Mouse (Mus musculus) kidney, adult 2 months (tissue): ENCODE data around the gene Plscr4. TPM values are rescaled to one million over a fixed set of nuclear protein-coding genes. Genes with fewer than 3 reads are reported as not detected.
A peak's percentile ranks its signal among the peaks of the same experiment; 100 is the strongest.

Experiments used
- DNase-seq: peaks from one replicate; pipeline ENCODE4 v3.0.0; 2021
- H3K27ac ChIP-seq: fragments of 200-500 bp; 2 replicates; pipeline ENCODE4 v1.5.1; 2012; ENCODE audit warnings: low read depth, low read length, control low read depth, inconsistent platforms; ENCODE audit not compliant: insufficient read depth
- H3K27me3 ChIP-seq: fragments of 200-500 bp; replicated peaks from 2 replicates; pipeline ENCODE4 v1.6.1; 2012; ENCODE audit warnings: mild to moderate bottlenecking, moderate library complexity, low read length, inconsistent platforms; ENCODE audit not compliant: control insufficient read depth, insufficient read depth
- H3K36me3 ChIP-seq: fragments of 200-500 bp; 2 replicates; pipeline ENCODE4 v1.6.1; 2012; ENCODE audit warnings: mild to moderate bottlenecking, moderate library complexity, low read length, inconsistent platforms; ENCODE audit not compliant: control insufficient read depth, insufficient read depth
- H3K4me1 ChIP-seq: fragments of 200-500 bp; 2 replicates; pipeline ENCODE4 v1.6.1; 2011; ENCODE audit warnings: low read length; ENCODE audit not compliant: control insufficient read depth, insufficient read depth
- H3K4me3 ChIP-seq: fragments of 200-500 bp; 2 replicates; pipeline ENCODE4 v1.5.1; 2011; ENCODE audit warnings: mild to moderate bottlenecking, low read depth, low read length, control low read depth; ENCODE audit not compliant: insufficient read depth
- CTCF ChIP-seq: fragments of 200-500 bp; conservative IDR thresholded peaks from 2 replicates; pipeline ENCODE4 v1.5.1; 2011; ENCODE audit warnings: low read depth, mild to moderate bottlenecking, control low read depth, low read length, moderate library complexity, mixed read lengths; ENCODE audit not compliant: insufficient read depth, insufficient read length
- POLR2A ChIP-seq: fragments of 200-500 bp; IDR thresholded peaks from one replicate; pipeline ENCODE4 v1.6.1; 2011; ENCODE audit warnings: low read depth, low read length, control low read depth
- WGBS: fragments of 180-500 bp; shearing (Covaris S2); methylation state at CpG from one replicate; pipeline ENCODE4 v1.1.7; 2018; 5-methylcytosine and 5-hydroxymethylcytosine counted together
- polyA plus RNA-seq: library from polyadenylated mRNA; depleted of rRNA; stranded (reverse); fragments of >200 nt; gene quantifications from 2 replicates; pipeline ENCODE4 v1.2.3, GENCODE M21; 2012

Plscr4 gene
- polyA plus RNA-seq, 1 experiment: 11.7 TPM

DNA sequence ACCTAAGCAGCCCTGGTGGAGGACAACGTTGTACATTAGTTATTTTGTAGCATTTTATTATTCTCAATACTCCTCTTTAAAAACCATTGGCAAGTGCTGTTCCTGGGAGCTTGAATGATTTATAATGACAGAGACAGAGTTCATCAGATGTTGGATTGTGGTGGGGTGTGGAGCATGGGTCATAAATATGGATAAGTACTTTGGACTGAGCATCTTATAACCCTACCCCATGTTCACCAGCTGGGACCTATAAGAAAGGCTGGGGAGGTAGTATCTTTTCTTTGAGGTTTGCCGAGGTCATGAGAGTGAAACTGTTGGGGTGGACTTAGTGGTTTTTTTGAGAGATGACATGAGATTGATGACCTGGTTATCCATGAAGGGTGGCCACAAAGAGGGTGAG lies 24.5 kb downstream of the Plscr4 start:
- Histone ChIP-seq H3K36me3 (no peaks in the 10 kb centered on the region), H3K4me1 (no peaks in the 10 kb centered on the region), H3K27ac (no peak overlapping the region), H3K27me3 (no peaks in the 10 kb centered on the region), H3K4me3 (no peak overlapping the region)
- DNase-seq: no peak
- WGBS: 39% methylated on average over 2 of the region's 2 CpGs
- no peak for TF ChIP-seq POLR2A
- TF ChIP-seq CTCF: no peak

DNA sequence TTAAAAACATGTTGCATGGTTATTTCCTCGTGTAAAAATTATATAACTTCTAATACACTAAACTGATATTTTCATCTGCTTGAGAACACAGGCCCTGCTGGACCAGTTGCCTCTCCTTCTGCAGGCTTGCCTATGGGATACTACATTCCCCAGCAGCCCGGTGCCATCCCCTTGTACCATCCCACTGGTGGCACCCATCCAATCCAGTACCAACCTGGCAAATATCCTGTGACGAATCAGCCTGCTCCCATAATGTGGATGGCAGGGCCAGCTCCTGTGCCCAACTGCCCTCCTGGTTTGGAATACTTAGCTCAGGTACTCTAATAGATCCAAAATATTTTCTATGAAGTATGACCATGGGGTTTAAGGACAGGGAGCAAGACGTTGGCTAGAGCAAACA lies 25.4 kb downstream of the Plscr4 start:
- Histone ChIP-seq H3K4me3 (no peak overlapping the region), H3K36me3 (no peaks in the 10 kb centered on the region), H3K4me1 (no peaks in the 10 kb centered on the region), H3K27ac (no peak overlapping the region), H3K27me3 (no peaks in the 10 kb centered on the region)
- TF ChIP-seq POLR2A: no peak
- TF ChIP-seq CTCF: no peak
- DNase-seq: no peak
- 90% methylated on average over 4 of the region's 4 CpGs for WGBS

GRCm38 (mm10) chr9:92484710-92485267 lies 27.6 kb downstream of the Plscr4 start:
- Histone ChIP-seq H3K36me3 (no peaks in the 10 kb centered on the region), H3K27ac (no peak overlapping the region), H3K4me1 (no peaks in the 10 kb centered on the region), H3K4me3 (no peak overlapping the region), H3K27me3 (no peaks in the 10 kb centered on the region)
- DNase-seq: peak; percentile 17
- 48% methylated on average over 7 of the region's 7 CpGs for WGBS
- no peak for TF ChIP-seq POLR2A
- no peak for TF ChIP-seq CTCF

- H3K36me3 ChIP-seq: no peaks in the 10 kb centered on the region
- 84% methylated on average over 7 of the region's 7 CpGs for WGBS
- DNase-seq: no peak
- H3K4me3 ChIP-seq: no peak overlapping the region
- TF ChIP-seq POLR2A (no peak), CTCF (no peak)
- H3K4me1 ChIP-seq: no peaks in the 10 kb centered on the region
- H3K27me3 ChIP-seq: no peaks in the 10 kb centered on the region
- H3K27ac ChIP-seq: no peak overlapping the region
These were observed 32.7 kb downstream of the Plscr4 start for GRCm38 (mm10) chr9:92489857-92490256.

GRCm38 (mm10) chr9:92490319-92490718 lies 33.1 kb downstream of the Plscr4 start:
- Histone ChIP-seq H3K27ac (no peak overlapping the region), H3K4me1 (no peaks in the 10 kb centered on the region), H3K27me3 (no peaks in the 10 kb centered on the region), H3K36me3 (no peaks in the 10 kb centered on the region), H3K4me3 (no peak overlapping the region)
- TF ChIP-seq CTCF: no peak
- no peak for TF ChIP-seq POLR2A
- no peak for DNase-seq
- WGBS: 86% methylated on average over 3 of the region's 3 CpGs

DNA sequence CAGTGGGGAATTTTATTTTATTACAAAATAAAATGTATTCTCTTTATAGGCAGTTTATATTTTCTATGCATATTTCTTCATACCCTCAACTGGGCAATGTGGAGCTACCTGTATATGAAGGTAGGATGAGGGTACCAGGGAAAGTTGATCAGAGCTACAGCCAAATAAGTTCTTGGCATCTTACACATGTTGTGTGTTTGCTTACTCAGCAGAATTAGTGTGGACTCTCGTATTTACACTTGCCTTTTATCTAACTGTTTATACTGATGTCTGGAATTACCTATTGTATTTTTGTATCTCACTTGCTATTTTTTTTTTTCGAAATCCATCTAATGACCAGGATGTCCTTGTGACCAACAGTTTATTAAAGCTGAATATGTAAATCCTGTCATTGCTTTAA lies 34.1 kb downstream of the Plscr4 start:
- DNase-seq: no peak
- H3K4me1 ChIP-seq: no peaks in the 10 kb centered on the region
- H3K36me3 ChIP-seq: no peaks in the 10 kb centered on the region
- H3K4me3 ChIP-seq: no peak overlapping the region
- no peaks in the 10 kb centered on the region for H3K27me3 ChIP-seq
- TF ChIP-seq POLR2A: no peak
- no peak for TF ChIP-seq CTCF
- 84% methylated on average over 2 of the region's 2 CpGs for WGBS
- H3K27ac ChIP-seq: no peak overlapping the region

DNA sequence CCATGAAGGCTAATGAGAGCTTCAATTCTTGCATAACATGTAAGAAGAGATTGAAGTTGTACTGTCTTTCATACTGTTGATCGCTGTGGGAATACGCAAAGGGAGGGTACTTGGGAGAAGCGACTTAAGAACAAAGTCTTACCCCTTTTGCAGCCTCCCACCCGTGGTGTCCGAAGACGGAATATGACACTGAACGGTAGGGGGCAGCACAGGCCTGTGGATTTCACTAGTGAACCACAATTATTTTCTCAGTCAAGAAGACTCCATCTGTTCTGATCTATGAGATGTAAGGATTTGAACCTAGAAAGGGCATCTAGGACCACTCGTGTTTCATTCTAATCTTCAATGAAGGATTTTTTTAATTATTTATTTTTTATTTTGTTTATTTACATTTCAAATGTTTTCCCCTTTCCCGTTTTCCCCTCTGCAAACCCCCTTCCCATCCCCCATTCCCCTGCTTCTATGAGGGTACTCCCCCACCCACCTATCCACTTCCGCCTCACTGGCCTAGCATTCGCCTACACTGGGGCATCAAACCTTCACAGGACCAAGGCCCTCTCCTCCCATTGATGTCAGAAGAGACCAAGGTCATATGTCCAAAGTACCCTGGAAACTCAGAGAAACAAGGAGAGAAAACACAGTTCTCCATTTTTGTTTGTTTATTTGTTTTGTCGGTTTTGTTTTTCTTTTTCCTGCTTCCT lies 42.7 kb downstream of the Plscr4 start:
- Histone ChIP-seq H3K27me3 (no peaks in the 10 kb centered on the region), H3K27ac (no peak overlapping the region), H3K4me3 (no peak overlapping the region), H3K36me3 (no peaks in the 10 kb centered on the region), H3K4me1 (no peaks in the 10 kb centered on the region)
- WGBS: 31% methylated on average over 12 of the region's 12 CpGs
- DNase-seq: peak; percentile 85
- TF ChIP-seq CTCF: peak; percentile 81
- no peak for TF ChIP-seq POLR2A

GRCm38 (mm10) chr9:92504256-92504655 lies 47.1 kb downstream of the Plscr4 start:
- no peaks in the 10 kb centered on the region for H3K4me1 ChIP-seq
- no peaks in the 10 kb centered on the region for H3K27me3 ChIP-seq
- H3K27ac ChIP-seq: no peak overlapping the region
- no peak overlapping the region for H3K4me3 ChIP-seq
- no peaks in the 10 kb centered on the region for H3K36me3 ChIP-seq
- WGBS: 51% methylated on average over 3 of the region's 3 CpGs
- DNase-seq: no peak
- no peak for TF ChIP-seq POLR2A
